Mouse (Mus musculus): ENCODE data around the gene Ikbip. TPM values are rescaled to one million over a fixed set of nuclear protein-coding genes. Genes with fewer than 3 reads are reported as not detected.

Gene Ikbip
- polyA plus RNA-seq, 1 experiment from 2014 or later = 20.9 TPM

- Histone ChIP-seq H3K9me3 (replicated peaks) (no peaks in the 10 kb centered on the region), H3K27ac (replicated peaks) (no peak overlapping the region), H3K4me3 (no peak overlapping the region), H3K4me1 (no peaks in the 10 kb centered on the region), H3K36me3 (0 out of 2 replicates have a peak, but pooled peaks cover 7% of the 10 kb centered on the region), H3K27me3 (ENCODE audit: low read depth, poor library complexity, severe bottlenecking) (no peaks in the 10 kb centered on the region)
- DNase-seq (ENCODE audit: low spot score) = no peak
- WGBS = 79% methylated on average over 4 of the region's 4 CpGs
Measured at GRCm38 (mm10) chr10:91092812-91093211, 10.1 kb downstream of the Ikbip start.

GRCm38 (mm10) chr10:91094251-91095104, 11.7 kb downstream of the Ikbip start:
- DNase-seq (ENCODE audit: low spot score) = no peak
- WGBS = 90% methylated on average over 15 of the region's 15 CpGs
- H3K27me3 ChIP-seq (ENCODE audit: low read depth, poor library complexity, severe bottlenecking) = no peaks in the 10 kb centered on the region
- H3K27ac ChIP-seq (replicated peaks) = no peak overlapping the region
- no peaks in the 10 kb centered on the region for H3K9me3 ChIP-seq (replicated peaks)
- H3K36me3 ChIP-seq = 0 out of 2 replicates have a peak, but pooled peaks cover 7% of the 10 kb centered on the region
- H3K4me3 ChIP-seq = no peak overlapping the region
- no peaks in the 10 kb centered on the region for H3K4me1 ChIP-seq

GRCm38 (mm10) chr10:91098056-91098455, 15.3 kb downstream of the Ikbip start:
- H3K27me3 ChIP-seq (ENCODE audit: low read depth, poor library complexity, severe bottlenecking) = no peaks in the 10 kb centered on the region
- DNase-seq (ENCODE audit: low spot score) = no peak
- H3K4me3 ChIP-seq = no peak overlapping the region
- H3K9me3 ChIP-seq (replicated peaks) = no peaks in the 10 kb centered on the region
- H3K4me1 ChIP-seq = no peaks in the 10 kb centered on the region
- H3K27ac ChIP-seq (replicated peaks) = no peak overlapping the region
- 91% methylated on average over 8 of the region's 8 CpGs for WGBS
- H3K36me3 ChIP-seq = peaks cover 19% of the 10 kb centered on the region

GRCm38 (mm10) chr10:91100101-91100500, 17.4 kb downstream of the Ikbip start:
- Histone ChIP-seq H3K27me3 (ENCODE audit: low read depth, poor library complexity, severe bottlenecking) (no peaks in the 10 kb centered on the region), H3K4me1 (no peaks in the 10 kb centered on the region), H3K36me3 (peaks cover 19% of the 10 kb centered on the region), H3K9me3 (replicated peaks) (no peaks in the 10 kb centered on the region), H3K27ac (replicated peaks) (no peak overlapping the region), H3K4me3 (no peak overlapping the region)
- no peak for DNase-seq (ENCODE audit: low spot score)
- 83% methylated on average over 1 of the region's 1 CpGs for WGBS

GRCm38 (mm10) chr10:91101936-91102335, 19.2 kb downstream of the Ikbip start:
- Histone ChIP-seq H3K9me3 (replicated peaks) (no peaks in the 10 kb centered on the region), H3K36me3 (peaks cover 13% of the 10 kb centered on the region), H3K27me3 (ENCODE audit: low read depth, poor library complexity, severe bottlenecking) (no peaks in the 10 kb centered on the region), H3K27ac (replicated peaks) (no peak overlapping the region), H3K4me1 (no peaks in the 10 kb centered on the region), H3K4me3 (no peak overlapping the region)
- no peak for DNase-seq (ENCODE audit: low spot score)
- 95% methylated on average over 25 of the region's 25 CpGs for WGBS

GRCm38 (mm10) chr10:91102799-91103590, 20.3 kb downstream of the Ikbip start:
- DNase-seq (ENCODE audit: low spot score) = no peak
- no peaks in the 10 kb centered on the region for H3K27me3 ChIP-seq (ENCODE audit: low read depth, poor library complexity, severe bottlenecking)
- no peaks in the 10 kb centered on the region for H3K4me1 ChIP-seq
- no peaks in the 10 kb centered on the region for H3K9me3 ChIP-seq (replicated peaks)
- peaks cover 13% of the 10 kb centered on the region for H3K36me3 ChIP-seq
- H3K27ac ChIP-seq (replicated peaks) = no peak overlapping the region
- WGBS = 94% methylated on average over 14 of the region's 14 CpGs
- no peak overlapping the region for H3K4me3 ChIP-seq

GRCm38 (mm10) chr10:91105981-91106380, 23.2 kb downstream of the Ikbip start:
- 82% methylated on average over 3 of the region's 3 CpGs for WGBS
- no peak overlapping the region for H3K27ac ChIP-seq (replicated peaks)
- no peak overlapping the region for H3K4me3 ChIP-seq
- no peak for DNase-seq (ENCODE audit: low spot score)
- H3K4me1 ChIP-seq = no peaks in the 10 kb centered on the region
- peaks cover 13% of the 10 kb centered on the region for H3K36me3 ChIP-seq
- no peaks in the 10 kb centered on the region for H3K27me3 ChIP-seq (ENCODE audit: low read depth, poor library complexity, severe bottlenecking)
- H3K9me3 ChIP-seq (replicated peaks) = no peaks in the 10 kb centered on the region

GRCm38 (mm10) chr10:91109841-91110240, 27.1 kb downstream of the Ikbip start:
- Histone ChIP-seq H3K4me1 (no peaks in the 10 kb centered on the region), H3K27me3 (ENCODE audit: low read depth, poor library complexity, severe bottlenecking) (no peaks in the 10 kb centered on the region), H3K36me3 (peaks cover 31% of the 10 kb centered on the region), H3K27ac (replicated peaks) (no peak overlapping the region), H3K4me3 (no peak overlapping the region), H3K9me3 (replicated peaks) (peaks cover 9% of the 10 kb centered on the region; the same call in 1 of the 2 replicates)
- WGBS = 80% methylated on average over 4 of the region's 4 CpGs
- no peak for DNase-seq (ENCODE audit: low spot score)

GRCm38 (mm10) chr10:91116958-91117357, 34.2 kb downstream of the Ikbip start:
- Histone ChIP-seq H3K4me3 (no peak overlapping the region), H3K36me3 (peaks cover 100% of the 10 kb centered on the region), H3K9me3 (replicated peaks) (peaks cover 13% of the 10 kb centered on the region; the same call in 1 of the 2 replicates), H3K4me1 (peaks cover 3% of the 10 kb centered on the region), H3K27me3 (ENCODE audit: low read depth, poor library complexity, severe bottlenecking) (no peaks in the 10 kb centered on the region), H3K27ac (replicated peaks) (no peak overlapping the region)
- WGBS = 93% methylated on average over 12 of the region's 12 CpGs
- DNase-seq (ENCODE audit: low spot score) = no peak

GRCm38 (mm10) chr10:91122646-91123045, 39.9 kb downstream of the Ikbip start:
- H3K36me3 ChIP-seq = peaks cover 50% of the 10 kb centered on the region
- peak overlapping the region; percentile 77 for H3K4me3 ChIP-seq
- H3K9me3 ChIP-seq (replicated peaks) = no peaks in the 10 kb centered on the region
- H3K27ac ChIP-seq (replicated peaks) = peak overlapping the region; percentile 93
- 49% methylated on average over 6 of the region's 6 CpGs for WGBS
- no peak for DNase-seq (ENCODE audit: low spot score)
- H3K27me3 ChIP-seq (ENCODE audit: low read depth, poor library complexity, severe bottlenecking) = no peaks in the 10 kb centered on the region
- peaks cover 19% of the 10 kb centered on the region for H3K4me1 ChIP-seq

- Histone ChIP-seq H3K36me3 (peaks cover 42% of the 10 kb centered on the region), H3K27ac (replicated peaks) (peak overlapping the region; percentile 93), H3K4me1 (peaks cover 19% of the 10 kb centered on the region), H3K27me3 (ENCODE audit: low read depth, poor library complexity, severe bottlenecking) (no peaks in the 10 kb centered on the region), H3K4me3 (peak overlapping the region; percentile 77), H3K9me3 (replicated peaks) (no peaks in the 10 kb centered on the region)
- WGBS = 1% methylated on average over 35 of the region's 44 CpGs
- no peak for DNase-seq (ENCODE audit: low spot score)
Measured at GRCm38 (mm10) chr10:91123281-91123827, 40.6 kb downstream of the Ikbip start.

GRCm38 (mm10) chr10:91123828-91124822, 41.4 kb downstream of the Ikbip start, which contains the start of gene Slc25a3:
Gene Slc25a3 (minus strand): TSS chr10:91124059.
- H3K4me1 ChIP-seq = peaks cover 19% of the 10 kb centered on the region
- peak within 1 kb of the TSS; percentile 93 for H3K27ac ChIP-seq (replicated peaks)
- DNase-seq (ENCODE audit: low spot score) = peak; percentile 97
- no peaks in the 10 kb centered on the region for H3K27me3 ChIP-seq (ENCODE audit: low read depth, poor library complexity, severe bottlenecking)
- H3K36me3 ChIP-seq = peaks cover 35% of the 10 kb centered on the region
- peak within 1 kb of the TSS; percentile 77 for H3K4me3 ChIP-seq
- 15% methylated on average over 59 of the region's 59 CpGs for WGBS
- H3K9me3 ChIP-seq (replicated peaks) = no peaks in the 10 kb centered on the region

All from midbrain, embryonic 10.5 days (tissue).